ENCODE assay signal across 9 mouse cellular contexts in the genomic region with DNA sequence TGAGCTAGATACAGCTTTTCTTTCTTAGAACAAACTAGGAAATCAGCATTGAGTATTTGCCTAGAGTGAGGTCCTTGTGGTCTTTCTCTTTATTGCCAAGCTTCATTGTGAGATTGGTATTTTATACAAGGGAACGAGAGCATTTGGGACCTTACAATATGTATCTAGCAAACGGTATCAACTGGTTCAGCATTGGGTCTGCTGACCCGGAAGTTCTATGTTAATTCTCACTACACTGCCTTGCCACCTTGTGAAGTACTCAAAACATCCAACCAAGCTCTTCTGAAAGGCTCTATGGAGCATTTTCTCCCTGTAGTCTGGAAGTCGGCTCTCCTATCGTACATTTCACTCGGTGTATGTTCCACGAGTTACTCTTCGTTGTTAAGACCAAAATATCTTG. TPM values are rescaled to one million over a fixed set of nuclear protein-coding genes. Genes with fewer than 3 reads are reported as not detected.
DNase-seq lines count a peak whose midpoint lies in the region; ATAC-seq and TF ChIP-seq lines count a peak whose summit lies in the region.
"Had no signal": no experiment of that assay in that cellular context is flagged by ENCODE, and none has a peak within 500 bp of the region (broad histone marks: within the 10 kb centered on the region; RNA-seq: fewer than 3 reads in every experiment).

No protein-coding gene starts in this region.

- H3K9ac ChIP-seq in heart, embryonic 16.5 days (ENCODE audit: low read length) = no peak overlapping the region
- H3K9ac ChIP-seq in hindbrain, embryonic 12.5 days = no peak overlapping the region; the same call in 1 of the 2 replicates
- H3K9ac ChIP-seq in midbrain, embryonic 12.5 days (replicated peaks) = peak overlapping the region; percentile 71; the same call in 1 of the 2 replicates

- TF ChIP-seq POLR2A in bone marrow macrophage, adult 2 months (IDR thresholded peaks at IDR 0.05; ENCODE audit: borderline replicate concordance, low read depth, low read length) = no peak

- no peaks in the 10 kb centered on the region for H3K9me3 ChIP-seq in heart, embryonic 16.5 days (replicated peaks; ENCODE audit: control insufficient read depth, low read length)
- no peaks in the 10 kb centered on the region for H3K9me3 ChIP-seq in hindbrain, embryonic 12.5 days (replicated peaks)
- no peaks in the 10 kb centered on the region for H3K9me3 ChIP-seq in midbrain, embryonic 12.5 days

- H3K4me2 ChIP-seq in heart, embryonic 16.5 days (ENCODE audit: low read depth, low read length) = peak overlapping the region; percentile 96
- peak overlapping the region; percentile 90 for H3K4me2 ChIP-seq in hindbrain, embryonic 12.5 days (replicated peaks)
- peak overlapping the region; percentile 87 for H3K4me2 ChIP-seq in midbrain, embryonic 12.5 days (replicated peaks)

- H3K27me3 ChIP-seq in heart, embryonic 16.5 days (ENCODE audit: control insufficient read depth, insufficient read depth, low read length) = no peaks in the 10 kb centered on the region
- no peaks in the 10 kb centered on the region for H3K27me3 ChIP-seq in hindbrain, embryonic 12.5 days
- H3K27me3 ChIP-seq in midbrain, embryonic 12.5 days = no peaks in the 10 kb centered on the region

- no peak overlapping the region for H3K27ac ChIP-seq in heart, embryonic 16.5 days (ENCODE audit: low read length)
- no peak overlapping the region for H3K27ac ChIP-seq in bone marrow macrophage, adult 2 months (ENCODE audit: insufficient read depth, low read depth, low read length)
- no peak overlapping the region for H3K27ac ChIP-seq in hindbrain, embryonic 12.5 days
- no peak overlapping the region for H3K27ac ChIP-seq in midbrain, embryonic 12.5 days (replicated peaks)

- no peaks in the 10 kb centered on the region for H3K4me1 ChIP-seq in heart, embryonic 16.5 days (ENCODE audit: control insufficient read depth, insufficient read depth, low read length)
- H3K4me1 ChIP-seq in bone marrow macrophage, adult 2 months (ENCODE audit: control insufficient read depth, insufficient read depth, low read length) = 0 out of 2 replicates have a peak, but pooled peaks cover 3% of the 10 kb centered on the region
- H3K4me1 ChIP-seq in hindbrain, embryonic 12.5 days = peaks cover 7% of the 10 kb centered on the region
- peaks cover 6% of the 10 kb centered on the region; the same call in 1 of the 2 replicates for H3K4me1 ChIP-seq in midbrain, embryonic 12.5 days

- WGBS in heart, embryonic 16.5 days = 90% methylated on average over 8 of the region's 8 CpGs
- WGBS in hindbrain, embryonic 12.5 days = 97% methylated on average over 8 of the region's 8 CpGs
- WGBS in midbrain, embryonic 12.5 days = 94% methylated on average over 8 of the region's 8 CpGs

- no peak overlapping the region; the same call in 1 of the 2 replicates for H3K4me3 ChIP-seq in heart, embryonic 16.5 days (ENCODE audit: low read length)
- H3K4me3 ChIP-seq in bone marrow macrophage, adult 2 months (ENCODE audit: insufficient read depth, low read length) = peak overlapping the region; percentile 91; the same call in 1 of the 2 replicates
- H3K4me3 ChIP-seq in hindbrain, embryonic 12.5 days = peak overlapping the region; percentile 76
- peak overlapping the region; percentile 82 for H3K4me3 ChIP-seq in midbrain, embryonic 12.5 days

- no peak for DNase-seq in heart, postnatal 4 days
- no peak for DNase-seq in embryo, embryonic 10 days (ENCODE audit: low spot score)
- DNase-seq in urinary bladder, postnatal 4 days (ENCODE audit: low spot score in 2 of 2) = no peak
- no peak for DNase-seq in cerebellum, adult 11 months
- DNase-seq: lung, postnatal 10 days had no signal

- no peak for TF ChIP-seq CTCF in bone marrow macrophage, adult 2 months (IDR thresholded peaks at IDR 0.05; ENCODE audit: low read depth, low read length)

- no peak for ATAC-seq in heart, embryonic 16.5 days (replicated peaks; ENCODE audit: extremely low read depth, insufficient read depth, low FRiP score)
- ATAC-seq in hindbrain, embryonic 12.5 days (ENCODE audit: low FRiP score) = no peak
- ATAC-seq in midbrain, embryonic 12.5 days (ENCODE audit: low FRiP score, low read depth) = no peak

- H3K36me3 ChIP-seq in heart, embryonic 16.5 days (ENCODE audit: control insufficient read depth, insufficient read depth) = no peaks in the 10 kb centered on the region
- no peaks in the 10 kb centered on the region for H3K36me3 ChIP-seq in hindbrain, embryonic 12.5 days
- no peaks in the 10 kb centered on the region for H3K36me3 ChIP-seq in midbrain, embryonic 12.5 days

RNA-seq across cellular contexts. Expression of gene Zfp239, which starts 1.9 kb away (rescaled TPM):
- 2.0 and 3.0 TPM in 2 replicates for polyA plus RNA-seq in heart, embryonic 16.5 days (2015; fragmentation: Nextera tagmentation; extraction: Ambion mirVana)
- under 1 TPM; 0.38 to 0.57 TPM for total RNA-seq in heart, postnatal 4 days (2021)
- polyA plus RNA-seq in bone marrow macrophage, adult 2 months (2012; ENCODE audit: insufficient read depth, insufficient read length, missing spikeins) = 0.62 and 1.3 TPM in 2 replicates
- 12.2 and 14.9 TPM in 2 replicates for polyA plus RNA-seq in hindbrain, embryonic 12.5 days (2016; fragmentation: Nextera tagmentation; extraction: Ambion mirVana)
- 11.4 and 12.7 TPM in 2 replicates for polyA plus RNA-seq in midbrain, embryonic 12.5 days (2016; fragmentation: Nextera tagmentation; extraction: Ambion mirVana)

RNA-seq across cellular contexts. Expression of gene Zfp637, which starts 22.8 kb away (rescaled TPM):
- polyA plus RNA-seq in heart, embryonic 16.5 days (2015; fragmentation: Nextera tagmentation; extraction: Ambion mirVana) = 66.9 and 68.9 TPM in 2 replicates
- total RNA-seq in heart, postnatal 4 days (2021) = 10 to 100 TPM; 35.4 to 37.0 TPM
- polyA plus RNA-seq in bone marrow macrophage, adult 2 months (2012; ENCODE audit: insufficient read depth, insufficient read length, missing spikeins) = 20.6 and 25.6 TPM in 2 replicates
- 133 and 140 TPM in 2 replicates for polyA plus RNA-seq in hindbrain, embryonic 12.5 days (2016; fragmentation: Nextera tagmentation; extraction: Ambion mirVana)
- polyA plus RNA-seq in midbrain, embryonic 12.5 days (2016; fragmentation: Nextera tagmentation; extraction: Ambion mirVana) = 118 and 134 TPM in 2 replicates

RNA-seq across cellular contexts. Expression of gene Hnrnpf, which starts 36.4 kb away (rescaled TPM):
- polyA plus RNA-seq in heart, embryonic 16.5 days (2015; fragmentation: Nextera tagmentation; extraction: Ambion mirVana) = 528 and 599 TPM in 2 replicates
- total RNA-seq in heart, postnatal 4 days (2021) = 100 to 1,000 TPM; 468 to 481 TPM
- polyA plus RNA-seq in bone marrow macrophage, adult 2 months (2012; ENCODE audit: insufficient read depth, insufficient read length, missing spikeins) = 327 and 355 TPM in 2 replicates
- polyA plus RNA-seq in hindbrain, embryonic 12.5 days (2016; fragmentation: Nextera tagmentation; extraction: Ambion mirVana) = 474 and 480 TPM in 2 replicates
- polyA plus RNA-seq in midbrain, embryonic 12.5 days (2016; fragmentation: Nextera tagmentation; extraction: Ambion mirVana) = 518 and 521 TPM in 2 replicates
